Mouse (Mus musculus) small intestine, adult 2 months (tissue): Measurements from ENCODE around the gene Atp5j.

Source experiments
- CTCF ChIP-seq: fragments of 200-500 bp; IDR thresholded peaks from 2 replicates; pipeline ENCODE4 v1.5.1; 2012; ENCODE audit warnings: low read depth, mild to moderate bottlenecking, control low read depth, inconsistent platforms, low read length, moderate library complexity, mixed read lengths; ENCODE audit not compliant: insufficient replicate concordance, insufficient read length; ENCODE audit errors: extremely low read depth
- POLR2A ChIP-seq: fragments of 200-500 bp; IDR thresholded peaks from 2 replicates; pipeline ENCODE4 v1.6.1; 2012; ENCODE audit warnings: low read depth, mild to moderate bottlenecking, control low read depth, inconsistent platforms, low read length, moderate library complexity

DNA sequence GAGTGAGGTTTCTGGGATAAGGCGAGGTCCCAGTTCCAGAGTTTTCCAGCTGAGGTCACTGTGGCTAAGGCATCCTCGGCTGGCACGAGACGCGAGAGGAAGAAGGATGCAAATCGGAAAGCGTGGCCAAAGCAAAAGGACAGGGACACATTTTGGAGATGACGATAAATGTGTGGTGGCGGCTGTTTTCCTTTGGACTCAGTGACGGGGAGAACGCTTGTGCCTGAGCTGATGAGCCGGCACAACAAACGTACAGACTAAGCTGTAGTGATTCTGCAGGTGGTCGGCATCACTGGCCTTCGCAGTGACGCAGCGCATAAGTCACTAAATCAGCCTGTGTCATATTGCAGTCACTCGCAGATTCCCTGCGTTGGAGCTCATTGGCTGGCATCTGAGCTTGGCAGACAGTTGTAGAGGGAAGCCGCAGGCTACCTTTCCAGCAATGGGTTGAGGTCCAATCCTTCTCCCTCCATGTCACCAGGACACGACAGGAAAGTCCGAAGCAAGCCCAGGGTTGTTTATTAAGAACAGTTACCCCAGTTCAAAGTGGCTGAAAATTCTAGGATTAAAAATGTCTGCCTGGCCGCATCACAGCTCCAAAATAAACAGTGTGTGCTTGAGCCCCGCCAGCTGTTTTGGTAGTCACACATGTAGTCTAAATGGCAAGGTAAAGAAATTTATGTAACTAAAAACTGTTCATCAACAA lies 39.7 kb upstream of the Atp5j start:
- TF ChIP-seq CTCF, result no peak
- no peak for TF ChIP-seq POLR2A
